Mouse (Mus musculus): ENCODE measurements around the gene Syngr3.

GRCm38 (mm10) chr17:24670246-24670844, 19.4 kb downstream of the Syngr3 start:
- TF ChIP-seq EP300 (optimal IDR thresholded peaks at IDR 0.05) (no peak), CTCF (IDR thresholded peaks at IDR 0.05; ENCODE audit: low read depth) (no peak)

Measured in stomach, postnatal 0 days (tissue).